Mouse (Mus musculus): ENCODE measurements around the gene Pigr.
A peak's percentile ranks its signal among the peaks of the same experiment; 100 is the strongest.

Gene Pigr

GRCm38 (mm10) chr1:130826448-130826847 lies at the start of gene Pigr:
Pigr (plus strand) TSS chr1:130826684.
- DNase-seq: no peak

- no peak for DNase-seq
Measured at GRCm38 (mm10) chr1:130779867-130780266, 46.6 kb upstream of the Pigr start.

GRCm38 (mm10) chr1:130784054-130784453 lies 42.4 kb upstream of the Pigr start:
- DNase-seq: peak; percentile 14

- DNase-seq: no peak
Measured at GRCm38 (mm10) chr1:130787001-130787400, 39.5 kb upstream of the Pigr start.

- no peak for DNase-seq
Measured at GRCm38 (mm10) chr1:130789512-130790451, 36.7 kb upstream of the Pigr start.

- DNase-seq: no peak
Measured at GRCm38 (mm10) chr1:130795331-130795730, 31.2 kb upstream of the Pigr start.

- peak; percentile 67 for DNase-seq
Measured at GRCm38 (mm10) chr1:130796967-130797684, 29.4 kb upstream of the Pigr start.

- DNase-seq: no peak
Measured at GRCm38 (mm10) chr1:130798037-130798436, 28.4 kb upstream of the Pigr start.

- DNase-seq: no peak
Measured at GRCm38 (mm10) chr1:130798551-130798950, 27.9 kb upstream of the Pigr start.

GRCm38 (mm10) chr1:130799399-130799798 lies 27.1 kb upstream of the Pigr start:
- DNase-seq: no peak

- DNase-seq: no peak
Measured at GRCm38 (mm10) chr1:130800602-130801001, 25.9 kb upstream of the Pigr start, which contains the start of gene Fcamr. Fcamr (plus strand) TSS chr1:130800902.

GRCm38 (mm10) chr1:130801511-130801910 lies 25.0 kb upstream of the Pigr start:
- no peak for DNase-seq

- DNase-seq: no peak
Measured at GRCm38 (mm10) chr1:130802976-130803375, 23.5 kb upstream of the Pigr start.

GRCm38 (mm10) chr1:130804279-130804678 lies 22.2 kb upstream of the Pigr start:
- DNase-seq: no peak

GRCm38 (mm10) chr1:130810906-130811305 lies 15.6 kb upstream of the Pigr start:
- no peak for DNase-seq

GRCm38 (mm10) chr1:130811316-130811715 lies 15.2 kb upstream of the Pigr start:
- no peak for DNase-seq

GRCm38 (mm10) chr1:130819737-130820136 lies 6.7 kb upstream of the Pigr start:
- no peak for DNase-seq

GRCm38 (mm10) chr1:130820316-130821148 lies 6.0 kb upstream of the Pigr start:
- no peak for DNase-seq

GRCm38 (mm10) chr1:130821149-130821471 lies 5.4 kb upstream of the Pigr start:
- no peak for DNase-seq

- no peak for DNase-seq
Measured at GRCm38 (mm10) chr1:130821911-130822625, 4.4 kb upstream of the Pigr start.

- DNase-seq: no peak
Measured at GRCm38 (mm10) chr1:130828656-130829055, 2.2 kb downstream of the Pigr start.

Data from right cerebral cortex, postnatal 14 days (tissue).